Mouse (Mus musculus) embryonic facial prominence, embryonic 12.5 days (tissue): ENCODE measurements at regions not wholly inside any gene's neighbourhood (a gene's known extent, or its start where the extent isn't known, plus 50 kb on each side); places are given as distances from the start of the nearest gene placed in this dataset.

Experiments used
- ATAC-seq: fragments of 200-750 bp; cut with Nextera tagmentation; 2 replicates; pipeline ENCODE4 v1.8.0; 2017; ENCODE audit not compliant: insufficient number of reproducible peaks, insufficient read depth, low FRiP score, low TSS enrichment
- H3K27ac ChIP-seq: fragments of 300-500 bp; sonication (generic); 2 replicates; pipeline ENCODE4 v1.5.1; 2016; ENCODE audit warnings: mild to moderate bottlenecking
- H3K27me3 ChIP-seq: fragments of 300-500 bp; sonication (generic); 2 replicates; pipeline ENCODE4 v1.6.1; 2016; ENCODE audit warnings: mild to moderate bottlenecking, moderate library complexity
- H3K36me3 ChIP-seq: fragments of 300-500 bp; sonication (generic); 2 replicates; pipeline ENCODE4 v1.6.1; 2016; ENCODE audit warnings: mild to moderate bottlenecking
- H3K4me1 ChIP-seq: fragments of 300-500 bp; sonication (generic); 2 replicates; pipeline ENCODE4 v1.6.1; 2016
- H3K4me2 ChIP-seq: fragments of 300-500 bp; sonication (generic); replicated peaks from 2 replicates; pipeline ENCODE4 v1.6.1; 2016; ENCODE audit warnings: mild to moderate bottlenecking, moderate library complexity
- H3K4me3 ChIP-seq: fragments of 300-500 bp; sonication (generic); 2 replicates; pipeline ENCODE4 v1.5.1; 2016; ENCODE audit warnings: mild to moderate bottlenecking
- H3K9ac ChIP-seq: fragments of 300-500 bp; sonication (generic); 2 replicates; pipeline ENCODE4 v1.6.1; 2016; ENCODE audit warnings: mild to moderate bottlenecking, moderate library complexity
- H3K9me3 ChIP-seq: fragments of 300-500 bp; sonication (generic); 2 replicates; pipeline ENCODE4 v1.6.1; 2016; ENCODE audit warnings: mild to moderate bottlenecking, moderate library complexity
- WGBS: fragments of 180-500 bp; shearing (Covaris S2); methylation state at CpG from one replicate; pipeline ENCODE4 v1.1.7; 2016; 5-methylcytosine and 5-hydroxymethylcytosine counted together

GRCm38 (mm10) chr2:51276591-51276990 lies 127.7 kb upstream of the Rnd3 start:
- 84% methylated on average over 2 of the region's 2 CpGs for WGBS
- H3K4me1 ChIP-seq: peaks cover 3% of the 10 kb centered on the region; the same call in 1 of the 2 replicates
- no peak overlapping the region for H3K4me2 ChIP-seq
- no peaks in the 10 kb centered on the region for H3K27me3 ChIP-seq
- no peaks in the 10 kb centered on the region for H3K36me3 ChIP-seq
- no peak for ATAC-seq
- H3K27ac ChIP-seq: no peak overlapping the region
- no peak overlapping the region for H3K9ac ChIP-seq
- H3K4me3 ChIP-seq: no peak overlapping the region
- no peaks in the 10 kb centered on the region for H3K9me3 ChIP-seq

DNA sequence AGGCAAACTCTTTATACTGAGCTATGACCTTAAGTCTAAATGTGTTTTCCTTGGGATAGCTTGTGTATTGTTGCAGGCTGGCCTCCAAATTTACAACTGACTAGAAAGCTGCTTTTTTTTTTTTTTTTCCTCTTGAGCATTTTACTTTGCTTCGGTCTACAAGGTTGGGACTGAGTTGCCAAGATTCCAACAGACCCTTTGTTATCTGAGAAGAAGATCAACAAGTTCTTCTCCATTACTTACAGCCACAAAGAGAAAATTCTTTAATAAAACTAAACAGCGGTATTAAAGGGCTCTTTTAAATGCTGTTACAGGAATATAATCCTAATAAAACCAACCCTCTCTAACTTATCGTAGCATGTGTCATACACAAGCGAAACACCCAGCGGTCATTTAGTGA lies 124.4 kb upstream of the Rnd3 start:
- Histone ChIP-seq H3K9ac (no peak overlapping the region), H3K27ac (no peak overlapping the region), H3K4me3 (no peak overlapping the region), H3K4me2 (no peak overlapping the region), H3K27me3 (no peaks in the 10 kb centered on the region), H3K9me3 (no peaks in the 10 kb centered on the region), H3K36me3 (no peaks in the 10 kb centered on the region), H3K4me1 (peaks cover 4% of the 10 kb centered on the region; the same call in 1 of the 2 replicates)
- 50% methylated on average over 5 of the region's 5 CpGs for WGBS
- ATAC-seq: no peak

- no peaks in the 10 kb centered on the region for H3K36me3 ChIP-seq
- no peak for ATAC-seq
- no peak overlapping the region for H3K4me2 ChIP-seq
- H3K4me1 ChIP-seq: peaks cover 16% of the 10 kb centered on the region; the same call in 1 of the 2 replicates
- no peaks in the 10 kb centered on the region for H3K27me3 ChIP-seq
- no peak overlapping the region for H3K9ac ChIP-seq
- H3K4me3 ChIP-seq: no peak overlapping the region
- peak overlapping the region; percentile 36; the same call in 1 of the 2 replicates for H3K27ac ChIP-seq
- no peaks in the 10 kb centered on the region for H3K9me3 ChIP-seq
- WGBS: 65% methylated on average over 2 of the region's 2 CpGs
These were observed 119.6 kb upstream of the Rnd3 start for GRCm38 (mm10) chr2:51268532-51268931.

DNA sequence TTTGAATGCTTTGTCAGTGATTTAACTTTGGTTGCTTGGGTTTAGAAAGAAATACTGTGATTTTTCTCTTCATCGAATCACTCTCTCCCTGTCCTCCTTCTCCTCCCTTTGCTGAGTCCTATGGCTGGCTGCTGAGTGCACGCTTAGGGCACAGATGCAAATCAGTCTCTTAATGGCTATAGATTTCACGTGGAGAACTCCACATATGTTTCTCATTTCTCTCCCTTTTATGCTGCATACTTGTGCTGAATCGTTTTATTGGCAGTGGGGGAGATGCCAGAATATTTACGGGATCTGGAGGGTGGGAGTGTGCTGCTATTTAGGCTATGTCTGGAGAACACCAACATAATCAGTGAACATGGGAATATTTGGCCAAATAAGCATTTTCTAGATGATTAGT lies 118.8 kb upstream of the Rnd3 start:
- H3K27me3 ChIP-seq: no peaks in the 10 kb centered on the region
- H3K4me2 ChIP-seq: peak overlapping the region; percentile 21; the same call in 1 of the 2 replicates
- peak overlapping the region; percentile 82 for H3K27ac ChIP-seq
- peak; percentile 79; the same call in 1 of the 2 replicates for ATAC-seq
- peaks cover 16% of the 10 kb centered on the region; the same call in 1 of the 2 replicates for H3K4me1 ChIP-seq
- 26% methylated on average over 5 of the region's 5 CpGs for WGBS
- H3K4me3 ChIP-seq: no peak overlapping the region
- H3K9me3 ChIP-seq: no peaks in the 10 kb centered on the region
- no peak overlapping the region for H3K9ac ChIP-seq
- H3K36me3 ChIP-seq: no peaks in the 10 kb centered on the region

- WGBS: 91% methylated on average over 1 of the region's 1 CpGs
- no peaks in the 10 kb centered on the region for H3K36me3 ChIP-seq
- H3K9me3 ChIP-seq: no peaks in the 10 kb centered on the region
- no peak for ATAC-seq
- no peak overlapping the region for H3K4me2 ChIP-seq
- no peak overlapping the region for H3K27ac ChIP-seq
- no peaks in the 10 kb centered on the region for H3K27me3 ChIP-seq
- H3K4me3 ChIP-seq: no peak overlapping the region
- H3K4me1 ChIP-seq: 0 out of 2 replicates have a peak, but pooled peaks cover 6% of the 10 kb centered on the region
- H3K9ac ChIP-seq: no peak overlapping the region
These were observed 113.6 kb upstream of the Rnd3 start for GRCm38 (mm10) chr2:51262506-51262905.

DNA sequence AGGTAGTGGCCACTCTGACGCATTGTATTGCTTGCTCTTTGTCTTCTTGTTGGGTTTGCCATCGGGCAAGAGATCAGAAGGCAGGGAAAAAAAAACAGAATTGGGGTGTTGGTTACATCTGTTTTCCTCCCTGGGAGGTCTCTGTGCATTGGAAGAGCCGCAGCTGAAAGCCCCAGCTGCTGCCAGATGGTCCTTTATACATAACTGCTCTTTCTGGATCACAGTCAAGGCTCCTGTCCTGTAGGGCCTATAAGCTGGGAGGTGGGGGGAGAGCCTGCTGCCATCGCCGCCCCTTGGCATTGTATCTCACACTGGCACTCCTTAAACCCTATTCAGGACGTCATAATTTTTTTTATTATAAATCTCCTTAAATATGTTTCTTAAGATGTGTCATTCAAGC lies 101.9 kb upstream of the Rnd3 start:
- Histone ChIP-seq H3K9ac (no peak overlapping the region), H3K4me2 (no peak overlapping the region), H3K27ac (no peak overlapping the region), H3K9me3 (no peaks in the 10 kb centered on the region), H3K36me3 (no peaks in the 10 kb centered on the region), H3K4me3 (no peak overlapping the region), H3K4me1 (peaks cover 7% of the 10 kb centered on the region; the same call in 1 of the 2 replicates), H3K27me3 (no peaks in the 10 kb centered on the region)
- 60% methylated on average over 6 of the region's 6 CpGs for WGBS
- no peak for ATAC-seq

- Histone ChIP-seq H3K9me3 (no peaks in the 10 kb centered on the region), H3K27ac (no peak overlapping the region), H3K27me3 (no peaks in the 10 kb centered on the region), H3K4me1 (peaks cover 6% of the 10 kb centered on the region; the same call in 1 of the 2 replicates), H3K4me2 (no peak overlapping the region), H3K9ac (no peak overlapping the region), H3K4me3 (no peak overlapping the region), H3K36me3 (no peaks in the 10 kb centered on the region)
- 61% methylated on average over 5 of the region's 5 CpGs for WGBS
- ATAC-seq: no peak
These were observed 92.7 kb upstream of the Rnd3 start for GRCm38 (mm10) chr2:51241573-51241972.

GRCm38 (mm10) chr2:51240000-51240399 lies 91.1 kb upstream of the Rnd3 start:
- no peaks in the 10 kb centered on the region for H3K36me3 ChIP-seq
- no peaks in the 10 kb centered on the region for H3K27me3 ChIP-seq
- no peak overlapping the region for H3K27ac ChIP-seq
- no peak overlapping the region for H3K4me3 ChIP-seq
- H3K4me1 ChIP-seq: peaks cover 6% of the 10 kb centered on the region; the same call in 1 of the 2 replicates
- ATAC-seq: no peak
- H3K9ac ChIP-seq: no peak overlapping the region
- 89% methylated on average over 1 of the region's 1 CpGs for WGBS
- no peaks in the 10 kb centered on the region for H3K9me3 ChIP-seq
- H3K4me2 ChIP-seq: no peak overlapping the region

- Histone ChIP-seq H3K27me3 (no peaks in the 10 kb centered on the region), H3K9ac (no peak overlapping the region), H3K4me1 (peaks cover 7% of the 10 kb centered on the region), H3K9me3 (no peaks in the 10 kb centered on the region), H3K4me2 (no peak overlapping the region), H3K4me3 (no peak overlapping the region), H3K27ac (peak overlapping the region; percentile 54; the same call in 1 of the 2 replicates), H3K36me3 (no peaks in the 10 kb centered on the region)
- 56% methylated on average over 4 of the region's 4 CpGs for WGBS
- ATAC-seq: no peak
These were observed 90.1 kb upstream of the Rnd3 start for GRCm38 (mm10) chr2:51238992-51239391.

DNA sequence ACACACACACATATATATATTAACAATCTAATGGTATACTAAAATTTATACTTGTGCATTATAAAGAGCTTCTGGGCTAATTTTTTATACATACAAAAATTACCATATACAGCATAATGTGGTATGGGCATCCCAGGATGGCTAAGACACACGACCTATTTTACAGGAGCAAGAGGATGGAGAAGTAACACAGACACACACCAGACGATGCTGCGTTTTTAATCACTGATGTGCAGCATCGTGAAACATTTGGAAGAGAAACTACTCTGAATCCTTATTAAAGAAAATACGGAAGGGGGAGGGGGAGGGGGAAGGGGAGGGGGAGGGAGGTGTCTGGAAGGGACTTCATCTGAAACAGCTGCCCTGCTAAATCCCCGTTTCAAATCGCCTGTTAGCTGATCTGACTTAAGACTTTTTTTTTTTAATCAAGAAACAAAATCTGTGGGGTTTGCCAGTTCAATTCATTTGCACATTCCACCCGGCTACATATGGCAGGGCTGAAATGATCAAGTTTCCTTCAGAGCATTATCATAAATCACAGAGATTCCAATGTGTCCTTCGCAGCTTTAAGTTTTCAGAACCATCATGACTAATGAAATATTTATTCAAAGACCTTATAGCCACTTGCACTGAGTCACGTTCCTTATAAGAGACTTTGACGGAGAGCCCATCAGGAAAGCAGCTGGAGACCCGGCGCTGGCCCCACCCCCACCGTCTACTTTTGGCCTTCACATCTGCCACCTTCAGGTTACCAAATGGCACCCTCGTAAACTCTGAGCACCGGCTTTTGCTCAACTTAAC lies 89.4 kb upstream of the Rnd3 start:
- Histone ChIP-seq H3K4me3 (no peak overlapping the region), H3K4me1 (peaks cover 11% of the 10 kb centered on the region), H3K9me3 (no peaks in the 10 kb centered on the region), H3K9ac (no peak overlapping the region), H3K36me3 (no peaks in the 10 kb centered on the region), H3K4me2 (peak overlapping the region; percentile 14), H3K27ac (no peak overlapping the region), H3K27me3 (no peaks in the 10 kb centered on the region)
- no peak for ATAC-seq
- WGBS: 6% methylated on average over 16 of the region's 16 CpGs

DNA sequence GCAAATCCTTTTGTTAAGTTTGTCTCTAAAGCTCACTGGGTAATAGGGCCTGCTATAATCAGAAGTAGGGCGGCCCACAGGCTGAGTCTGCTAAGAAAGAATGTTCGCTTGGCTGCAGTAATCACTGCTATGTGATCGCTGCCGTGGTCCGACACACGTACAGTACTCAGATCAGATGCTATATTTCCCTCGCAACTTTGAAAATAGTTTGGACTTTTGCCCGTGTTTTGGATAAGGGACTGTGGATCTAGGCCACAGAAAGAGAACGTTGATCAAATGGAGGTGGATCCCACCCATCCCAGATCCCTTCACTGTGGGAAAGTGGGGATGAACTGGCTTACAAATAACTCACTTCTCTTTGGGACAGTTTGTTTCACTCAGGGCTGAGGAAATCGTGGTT lies 88.5 kb upstream of the Rnd3 start:
- no peaks in the 10 kb centered on the region for H3K9me3 ChIP-seq
- H3K27ac ChIP-seq: peak overlapping the region; percentile 63; the same call in 1 of the 2 replicates
- no peaks in the 10 kb centered on the region for H3K27me3 ChIP-seq
- no peak for ATAC-seq
- WGBS: 65% methylated on average over 10 of the region's 10 CpGs
- no peaks in the 10 kb centered on the region for H3K36me3 ChIP-seq
- no peak overlapping the region for H3K4me3 ChIP-seq
- no peak overlapping the region for H3K9ac ChIP-seq
- H3K4me1 ChIP-seq: peaks cover 11% of the 10 kb centered on the region
- H3K4me2 ChIP-seq: no peak overlapping the region

- ATAC-seq: no peak
- Histone ChIP-seq H3K4me2 (no peak overlapping the region), H3K4me3 (no peak overlapping the region), H3K4me1 (peaks cover 11% of the 10 kb centered on the region), H3K27me3 (no peaks in the 10 kb centered on the region), H3K9me3 (no peaks in the 10 kb centered on the region), H3K36me3 (no peaks in the 10 kb centered on the region), H3K27ac (no peak overlapping the region), H3K9ac (no peak overlapping the region)
- WGBS: 71% methylated on average over 3 of the region's 3 CpGs
These were observed 87.9 kb upstream of the Rnd3 start for GRCm38 (mm10) chr2:51236852-51237251.
